Comparison of ENCODE assay signal across 15 mouse cellular contexts in genomic region chr19:27768444-27768843, GRCm38 (mm10).
DNase-seq lines count a peak whose midpoint lies in the region; ATAC-seq and TF ChIP-seq lines count a peak whose summit lies in the region.
"Had no signal": no experiment of that assay in that cellular context is flagged by ENCODE, and none has a peak within 500 bp of the region (broad histone marks: within the 10 kb centered on the region; RNA-seq: fewer than 3 reads in every experiment).

No protein-coding gene starts in this region.

- peaks cover 11% of the 10 kb centered on the region; the same call in 1 of the 2 replicates for H3K36me3 ChIP-seq in lung, embryonic 14.5 days (ENCODE audit: insufficient read depth)
- H3K36me3 ChIP-seq in hindbrain, embryonic 15.5 days = peaks cover 14% of the 10 kb centered on the region; the same call in 1 of the 2 replicates
- H3K36me3 ChIP-seq: embryonic facial prominence, embryonic 15.5 days; liver, embryonic 15.5 days had no signal

- TF ChIP-seq CTCF in lung, embryonic 14.5 days (IDR thresholded peaks at IDR 0.05; ENCODE audit: low read depth) = no peak

- H3K27me3 ChIP-seq in lung, embryonic 14.5 days (ENCODE audit: insufficient read depth, low read length) = no peaks in the 10 kb centered on the region
- no peaks in the 10 kb centered on the region for H3K27me3 ChIP-seq in hindbrain, embryonic 15.5 days
- H3K27me3 ChIP-seq: embryonic facial prominence, embryonic 15.5 days; liver, embryonic 15.5 days had no signal

- no peak for ATAC-seq in lung, embryonic 14.5 days (ENCODE audit: insufficient read depth)
- ATAC-seq in hindbrain, embryonic 15.5 days (ENCODE audit: low FRiP score, low read depth) = peak; percentile 76

- no peak overlapping the region for H3K4me2 ChIP-seq in lung, embryonic 14.5 days
- H3K4me2 ChIP-seq in hindbrain, embryonic 15.5 days = peak overlapping the region; percentile 6
- H3K4me2 ChIP-seq: embryonic facial prominence, embryonic 15.5 days; liver, embryonic 15.5 days had no signal

- peak; percentile 14 to 27 for DNase-seq in cerebellum, postnatal 25 days
- DNase-seq in cerebellum, adult 8-10 months = no peak
- DNase-seq in lung, embryonic 14.5 days = peak; percentile 15
- DNase-seq in lung, adult 18-20 months = no peak
- DNase-seq in retina, embryonic 14.5 days (ENCODE audit: low spot score) = peak; percentile 3
- DNase-seq in heart, adult 18-20 months = no peak
- no peak for DNase-seq in urinary bladder, adult 18-20 months (ENCODE audit: low spot score in 2 of 2)
- DNase-seq: heart, postnatal 4 days; kidney, adult 9 months; right cerebral cortex, postnatal 14 days; thymus, adult 2 months had no signal

- H3K9ac ChIP-seq in lung, embryonic 14.5 days = no peak overlapping the region
- no peak overlapping the region for H3K9ac ChIP-seq in hindbrain, embryonic 15.5 days
- H3K9ac ChIP-seq: embryonic facial prominence, embryonic 15.5 days; liver, embryonic 15.5 days had no signal

- no peaks in the 10 kb centered on the region for H3K4me1 ChIP-seq in lung, embryonic 14.5 days (ENCODE audit: insufficient read depth)
- H3K4me1 ChIP-seq in hindbrain, embryonic 15.5 days (replicated peaks) = peaks cover 5% of the 10 kb centered on the region; the same call in 1 of the 2 replicates
- H3K4me1 ChIP-seq: embryonic facial prominence, embryonic 15.5 days; limb, embryonic 10.5 days; liver, embryonic 15.5 days had no signal

- no peaks in the 10 kb centered on the region for H3K9me3 ChIP-seq in lung, embryonic 14.5 days (ENCODE audit: low read depth, low read length)
- no peaks in the 10 kb centered on the region for H3K9me3 ChIP-seq in hindbrain, embryonic 15.5 days
- H3K9me3 ChIP-seq: embryonic facial prominence, embryonic 15.5 days; limb, embryonic 10.5 days; liver, embryonic 15.5 days had no signal

- no peak overlapping the region for H3K27ac ChIP-seq in lung, embryonic 14.5 days (ENCODE audit: low read depth)
- peak overlapping the region; percentile 69 for H3K27ac ChIP-seq in hindbrain, embryonic 15.5 days (replicated peaks)
- H3K27ac ChIP-seq: embryonic facial prominence, embryonic 15.5 days; limb, embryonic 10.5 days; liver, embryonic 15.5 days had no signal

- H3K4me3 ChIP-seq in lung, embryonic 14.5 days (ENCODE audit: low read depth, low read length) = no peak overlapping the region
- no peak overlapping the region for H3K4me3 ChIP-seq in hindbrain, embryonic 15.5 days
- H3K4me3 ChIP-seq: embryonic facial prominence, embryonic 15.5 days; limb, embryonic 10.5 days; liver, embryonic 15.5 days had no signal

- 76% methylated on average over 17 of the region's 17 CpGs for WGBS in lung, embryonic 14.5 days
- 41% methylated on average over 17 of the region's 17 CpGs for WGBS in hindbrain, embryonic 15.5 days

Comparison
In these comparisons a context has a peak if more than half of its experiments do, and no peak if none do; other contexts are left out.
1. DNase-seq: peak in cerebellum, postnatal 25 days (2 of 2), lung, embryonic 14.5 days (single experiment) and retina, embryonic 14.5 days (single experiment); none in cerebellum, adult 8-10 months (single experiment), lung, adult 18-20 months (0 of 2), heart, adult 18-20 months (0 of 2) and urinary bladder, adult 18-20 months (0 of 2).